Comparison of ENCODE assay signal across 23 mouse cellular contexts in the genomic region with DNA sequence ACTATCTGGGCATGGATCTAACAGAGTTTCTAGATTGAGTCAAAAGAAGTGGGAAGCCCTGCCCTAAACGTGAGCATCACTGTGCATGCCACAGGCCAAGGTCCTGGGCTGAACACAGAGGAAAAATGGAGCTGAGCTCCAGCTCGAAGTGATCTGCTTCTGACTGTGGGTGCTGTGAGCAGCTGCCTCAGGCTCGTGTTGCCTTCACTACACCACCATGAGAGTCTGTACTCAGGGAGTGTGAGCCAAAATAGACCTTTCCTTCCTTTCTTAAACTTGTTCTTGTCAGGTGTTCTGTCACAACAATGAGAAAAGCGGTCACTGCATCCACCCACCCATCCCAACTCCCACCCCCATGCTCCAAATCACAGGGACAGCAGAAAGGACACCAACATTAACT. TPM values are rescaled to one million over a fixed set of nuclear protein-coding genes. Genes with fewer than 3 reads are reported as not detected.
DNase-seq lines count a peak whose midpoint lies in the region; ATAC-seq and TF ChIP-seq lines count a peak whose summit lies in the region.
"Had no signal": no experiment of that assay in that cellular context is flagged by ENCODE, and none has a peak within 500 bp of the region (broad histone marks: within the 10 kb centered on the region; RNA-seq: fewer than 3 reads in every experiment).

No protein-coding gene starts in this region.

- TF ChIP-seq CTCF in layer of hippocampus, adult 2 months (conservative IDR thresholded peaks at IDR 0.05): no peak

- WGBS in forebrain, embryonic 12.5 days: 83% methylated on average over 4 of the region's 4 CpGs

- H3K9me3 ChIP-seq in forebrain, embryonic 12.5 days: no peaks in the 10 kb centered on the region
- H3K9me3 ChIP-seq: G1E had no signal

- H3K4me3 ChIP-seq in layer of hippocampus, adult 2 months: no peak overlapping the region
- H3K4me3 ChIP-seq in forebrain, embryonic 12.5 days (replicated peaks): no peak overlapping the region

- no peak overlapping the region for H3K4me2 ChIP-seq in forebrain, embryonic 12.5 days

- no peak overlapping the region for H3K9ac ChIP-seq in forebrain, embryonic 12.5 days

- ATAC-seq in frontal cortex, adult (ENCODE audit: low TSS enrichment): peak; percentile 53
- ATAC-seq in forebrain, embryonic 12.5 days (ENCODE audit: low FRiP score): no peak
- ATAC-seq: activated CD4-positive, CD25-positive, alpha-beta regulatory T cell, adult 4 months; CD4-positive, CD25-positive, alpha-beta regulatory T cell, adult 4 months; Patski had no signal

- peak overlapping the region; percentile 33; the same call in 1 of the 2 replicates for H3K27ac ChIP-seq in layer of hippocampus, adult 2 months
- no peak overlapping the region for H3K27ac ChIP-seq in forebrain, embryonic 12.5 days

- H3K4me1 ChIP-seq in forebrain, embryonic 12.5 days: peaks cover 9% of the 10 kb centered on the region

- H3K36me3 ChIP-seq in forebrain, embryonic 12.5 days (replicated peaks): no peaks in the 10 kb centered on the region
- H3K36me3 ChIP-seq: G1E had no signal

- H3K27me3 ChIP-seq in forebrain, embryonic 12.5 days: no peaks in the 10 kb centered on the region; the same call in 1 of the 2 replicates
- H3K27me3 ChIP-seq: CH12.LX, Patski had no signal

- no peak for DNase-seq in frontal cortex, adult 2 months (ENCODE audit: extremely low spot score in 1 of 2, low spot score in 1 of 2)
- DNase-seq in layer of hippocampus, adult 2 months (ENCODE audit: low spot score in 2 of 2): no peak
- no peak for DNase-seq in layer of hippocampus, postnatal 10 days (ENCODE audit: low spot score in 2 of 2)
- DNase-seq in brain, adult 2 months (ENCODE audit: low read depth, low spot score): peak; percentile 57
- DNase-seq: adrenal gland, adult 2 months; adrenal gland, adult 8-10 months; adrenal gland, postnatal 10 days; adrenal gland, postnatal 14 days; adrenal gland, postnatal 25 days; adrenal gland, postnatal 36 days; B cell, adult 2 months; cerebellum, adult 11 months; cerebellum, adult 11-12 months; cerebellum, adult 18-20 months; cerebellum, adult 2 months had no signal

RNA-seq across cellular contexts. Expression of gene Ryr2, which starts 27.2 kb away (rescaled TPM):
- 66.8 and 68.6 TPM in 2 replicates for polyA plus RNA-seq in frontal cortex, adult 2 months (2012; rRNA removed)
- 100 to 1,000 TPM; 251 to 264 TPM for total RNA-seq in layer of hippocampus, adult 2 months (2021)
- total RNA-seq in layer of hippocampus, postnatal 10 days (2021): 100 to 1,000 TPM; 112 to 140 TPM
- 0.37 and 0.59 TPM in 2 replicates for polyA plus RNA-seq in forebrain, embryonic 12.5 days (2016; fragmentation: Nextera tagmentation; extraction: Ambion mirVana)
- polyA plus RNA-seq: activated CD4-positive, CD25-positive, alpha-beta regulatory T cell, adult 4 months; C2C12; G1E; Patski had no signal
